Mouse (Mus musculus) G1E (cell line): ENCODE data around the gene A3galt2.

Experiments used
- CTCF ChIP-seq: IDR thresholded peaks from 2 replicates; pipeline ENCODE4 v1.5.1; 2012; ENCODE audit warnings: low read depth, low read length, inconsistent platforms, mixed read lengths
- GATA1 ChIP-seq: IDR thresholded peaks from 2 replicates; pipeline ENCODE4 v1.6.1; 2012; ENCODE audit warnings: borderline replicate concordance, low read length, inconsistent platforms, mixed read lengths
- TAL1 ChIP-seq: conservative IDR thresholded peaks from 2 replicates; pipeline ENCODE4 v1.6.1; 2012; ENCODE audit warnings: low read depth, low read length, inconsistent platforms, mixed read lengths

GRCm38 (mm10) chr4:128710286-128710685, 44.9 kb upstream of the A3galt2 start:
- TF ChIP-seq CTCF (no peak), TAL1 (no peak), GATA1 (no peak)
